Mouse (Mus musculus): ENCODE measurements around the gene Vwf.

The Vwf gene

GRCm38 (mm10) chr6:125648964-125649363, 102.4 kb downstream of the Vwf start:
- DNase-seq, result no peak

DNA sequence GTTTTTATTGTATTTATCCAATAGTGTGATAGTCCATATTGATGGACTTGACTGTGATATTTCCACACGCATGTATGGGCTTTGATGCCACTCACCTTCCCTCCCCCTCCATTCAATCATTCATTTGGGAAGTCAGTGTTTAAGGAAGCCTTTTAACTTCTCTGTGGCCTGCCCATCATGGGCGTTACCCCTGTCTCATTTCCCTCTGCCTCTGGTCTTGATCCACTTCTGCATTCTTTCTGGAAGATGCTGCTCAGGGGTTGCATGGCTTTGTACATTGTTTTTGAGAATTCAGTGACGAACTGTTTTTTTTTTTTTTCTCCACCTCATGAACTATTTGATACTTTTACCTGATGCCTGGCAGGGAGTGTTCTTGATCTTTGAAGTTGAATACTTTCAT, 104.8 kb downstream of the Vwf start:
- DNase-seq, result no peak

DNA sequence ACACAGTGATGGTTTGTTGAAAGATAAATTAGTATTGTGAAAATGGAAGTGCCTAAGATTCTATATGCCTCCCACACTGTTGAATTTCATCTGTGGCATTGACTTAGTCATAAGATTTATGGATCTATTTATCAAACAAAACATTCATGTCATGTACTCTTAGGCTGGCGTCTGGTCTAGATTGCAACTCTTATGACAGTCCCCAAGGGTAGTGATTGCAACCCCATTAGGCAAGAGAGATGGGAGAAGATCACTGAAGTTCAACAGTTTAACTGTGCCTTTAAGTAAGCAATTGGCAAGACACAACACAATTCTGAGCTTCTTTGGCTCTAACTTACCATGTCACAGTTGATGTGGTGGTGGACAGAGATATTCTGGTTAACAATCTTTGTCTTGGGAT, 106.8 kb downstream of the Vwf start:
- no peak for DNase-seq

DNA sequence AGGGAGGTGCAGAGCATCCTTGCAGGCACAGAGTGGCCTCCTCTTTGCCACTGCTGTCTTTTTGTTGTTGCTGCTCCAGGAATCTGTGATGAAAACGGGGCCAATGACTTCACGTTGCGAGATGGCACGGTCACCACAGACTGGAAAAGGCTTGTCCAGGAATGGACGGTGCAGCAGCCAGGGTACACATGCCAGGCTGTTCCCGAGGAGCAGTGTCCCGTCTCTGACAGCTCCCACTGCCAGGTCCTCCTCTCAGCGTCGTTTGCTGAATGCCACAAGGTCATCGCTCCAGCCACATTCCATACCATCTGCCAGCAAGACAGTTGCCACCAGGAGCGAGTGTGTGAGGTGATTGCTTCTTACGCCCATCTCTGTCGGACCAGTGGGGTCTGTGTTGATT, 110.3 kb downstream of the Vwf start:
- DNase-seq, result no peak

- DNase-seq, result no peak
Observed at GRCm38 (mm10) chr6:125657966-125658365, 111.4 kb downstream of the Vwf start.

- peak; percentile 51 to 86 for DNase-seq
Observed at GRCm38 (mm10) chr6:125661106-125661877, 114.7 kb downstream of the Vwf start.

GRCm38 (mm10) chr6:125663906-125664305, 117.3 kb downstream of the Vwf start:
- no peak for DNase-seq

DNA sequence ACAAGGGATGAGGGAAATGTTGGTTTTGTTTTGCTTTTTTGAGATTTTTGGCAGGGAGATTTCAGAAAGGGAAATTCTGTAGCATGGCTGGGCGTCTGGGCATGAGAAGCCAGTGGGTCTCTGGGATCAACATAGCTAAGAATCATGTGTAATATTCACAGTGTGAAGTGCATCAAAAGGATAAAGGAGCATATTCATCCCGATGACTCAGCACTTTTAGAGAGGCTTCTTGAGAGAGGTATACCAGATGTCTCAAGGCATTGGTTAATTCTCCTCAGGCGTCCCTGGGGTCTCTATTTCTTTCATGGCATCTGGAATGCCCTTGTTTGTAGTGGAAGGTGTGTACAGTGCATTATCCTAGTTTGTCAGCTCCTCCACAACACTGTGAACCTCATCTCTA, 125.3 kb downstream of the Vwf start:
- no peak for DNase-seq

GRCm38 (mm10) chr6:125678492-125678891, 131.9 kb downstream of the Vwf start:
- no peak for DNase-seq

- no peak for DNase-seq
Observed at GRCm38 (mm10) chr6:125680613-125681012, 134.0 kb downstream of the Vwf start.

DNA sequence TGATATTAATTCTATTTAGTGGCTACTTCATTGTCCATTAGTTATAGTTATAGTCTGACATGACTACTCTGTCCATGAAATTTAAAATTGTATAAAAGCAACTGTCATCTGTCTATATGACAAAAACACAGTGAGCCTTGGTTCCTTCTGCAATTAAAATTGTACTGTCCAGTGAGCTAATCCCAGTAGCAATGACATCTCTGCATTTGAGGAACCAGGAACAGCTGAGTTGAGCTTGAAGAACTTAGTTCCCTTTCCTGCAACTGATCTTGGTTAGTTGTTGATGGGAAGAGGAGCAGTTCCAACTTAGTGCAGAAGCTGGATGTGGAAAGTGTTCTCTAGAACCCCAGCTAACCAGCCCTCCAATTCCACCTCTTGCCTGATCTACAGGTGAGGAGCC, 138.8 kb downstream of the Vwf start:
- DNase-seq, result no peak

- no peak for DNase-seq
Observed at GRCm38 (mm10) chr6:125687986-125688385, 141.4 kb downstream of the Vwf start.

DNA sequence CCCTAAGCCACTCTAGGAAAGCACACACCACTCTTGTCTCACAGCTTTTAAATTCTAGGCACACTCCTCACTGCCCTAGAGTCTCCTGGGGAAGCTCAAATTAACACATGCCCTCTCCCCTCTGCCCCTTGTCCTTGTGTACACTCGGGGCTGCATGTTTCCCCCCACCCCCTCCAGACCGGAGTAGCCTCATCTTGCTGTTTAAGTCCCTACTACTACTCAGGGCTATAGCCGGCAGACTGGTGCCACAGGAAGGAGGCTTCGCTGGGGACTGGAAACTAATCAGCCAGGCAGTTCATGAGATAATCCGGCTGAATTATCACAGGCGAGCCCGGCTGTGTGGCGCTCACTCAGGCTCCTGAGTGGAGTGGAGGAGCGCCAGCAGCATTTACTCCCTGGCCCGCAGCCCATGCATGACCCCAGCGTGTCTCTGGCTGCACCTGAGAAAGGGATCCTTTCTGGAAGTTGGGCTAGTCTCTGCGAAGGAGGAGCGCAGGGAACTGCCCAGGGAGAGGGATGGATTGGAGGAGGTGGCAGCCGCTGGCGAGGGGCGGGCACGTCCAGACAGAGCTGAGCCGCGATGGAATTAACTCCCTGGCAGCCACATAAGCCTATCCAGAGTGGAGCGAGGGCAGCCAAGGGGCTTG, 143.6 kb downstream of the Vwf start, which contains the start of gene Ano2:
TSS of gene Ano2 (plus strand) at position 363 of the 647 bp plus-strand sequence.
- peak in 1 of 2 experiments; percentile 4 for DNase-seq

GRCm38 (mm10) chr6:125701146-125701545, 154.6 kb downstream of the Vwf start:
- no peak for DNase-seq

DNA sequence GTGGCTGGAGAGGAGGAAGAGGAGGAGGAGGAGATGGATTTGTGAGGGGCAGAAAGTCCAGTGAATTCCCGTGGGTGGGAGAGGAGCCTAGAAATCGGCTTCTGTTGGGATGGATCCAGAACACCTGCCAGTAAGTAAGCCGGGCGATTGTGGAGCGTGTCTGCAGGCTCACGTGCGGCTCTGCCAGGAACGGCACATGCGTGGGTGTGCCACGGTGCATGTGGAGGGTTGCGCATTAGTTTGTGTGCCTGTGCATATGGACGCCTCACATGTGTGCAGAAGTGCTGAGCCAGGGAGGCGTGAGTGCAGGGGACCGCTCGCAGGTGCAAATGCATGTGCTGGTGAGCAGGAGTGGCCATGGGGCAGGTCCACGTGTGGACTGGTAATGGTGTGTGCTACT, 164.7 kb downstream of the Vwf start:
- DNase-seq, result no peak

DNA sequence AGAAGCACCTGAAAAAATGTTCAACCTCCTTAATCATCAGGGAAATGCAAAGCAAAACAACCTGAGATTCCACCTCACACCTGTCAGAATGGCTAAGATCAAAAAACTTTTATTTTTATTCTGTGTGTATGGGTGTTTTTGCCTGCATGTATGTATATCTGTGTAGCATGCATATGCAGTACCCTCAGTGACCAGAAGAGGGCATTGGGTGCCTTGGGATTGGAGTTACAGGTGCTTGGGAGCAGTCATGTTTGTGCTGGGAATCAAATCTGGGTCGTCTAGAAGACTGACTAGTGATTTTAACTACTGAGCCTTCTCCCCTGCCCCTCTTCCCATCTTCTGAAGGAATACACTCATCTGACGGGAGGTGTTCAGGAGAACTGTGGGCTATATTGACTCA, 179.8 kb downstream of the Vwf start:
- DNase-seq, result no peak

- no peak for DNase-seq
Observed at GRCm38 (mm10) chr6:125727484-125727911, 180.9 kb downstream of the Vwf start.

DNA sequence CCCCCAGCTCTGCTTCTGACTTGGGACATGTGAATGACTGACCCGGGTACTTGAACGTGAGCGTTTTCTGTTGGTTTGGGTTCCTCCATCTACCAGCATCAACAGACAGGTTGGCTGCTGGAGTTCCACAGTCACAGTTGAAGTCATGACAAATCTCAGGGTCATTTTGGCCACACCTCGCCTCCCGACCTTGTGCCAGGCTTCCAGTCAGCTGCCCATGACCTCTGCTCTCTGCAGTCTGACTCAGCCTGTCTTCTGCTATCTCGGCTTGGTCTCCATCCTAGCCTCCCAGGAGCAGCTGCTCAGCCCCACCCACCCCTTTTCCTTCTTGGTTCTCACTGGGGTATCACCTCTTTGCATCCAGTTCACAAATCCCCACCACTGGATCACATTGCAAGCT, 182.9 kb downstream of the Vwf start:
- DNase-seq, result no peak

GRCm38 (mm10) chr6:125729986-125730535, 183.5 kb downstream of the Vwf start:
- DNase-seq, result no peak

Measured in kidney, postnatal 36 days (tissue).